Comparison of ENCODE assay signal across 8 mouse cellular contexts in the genomic region with DNA sequence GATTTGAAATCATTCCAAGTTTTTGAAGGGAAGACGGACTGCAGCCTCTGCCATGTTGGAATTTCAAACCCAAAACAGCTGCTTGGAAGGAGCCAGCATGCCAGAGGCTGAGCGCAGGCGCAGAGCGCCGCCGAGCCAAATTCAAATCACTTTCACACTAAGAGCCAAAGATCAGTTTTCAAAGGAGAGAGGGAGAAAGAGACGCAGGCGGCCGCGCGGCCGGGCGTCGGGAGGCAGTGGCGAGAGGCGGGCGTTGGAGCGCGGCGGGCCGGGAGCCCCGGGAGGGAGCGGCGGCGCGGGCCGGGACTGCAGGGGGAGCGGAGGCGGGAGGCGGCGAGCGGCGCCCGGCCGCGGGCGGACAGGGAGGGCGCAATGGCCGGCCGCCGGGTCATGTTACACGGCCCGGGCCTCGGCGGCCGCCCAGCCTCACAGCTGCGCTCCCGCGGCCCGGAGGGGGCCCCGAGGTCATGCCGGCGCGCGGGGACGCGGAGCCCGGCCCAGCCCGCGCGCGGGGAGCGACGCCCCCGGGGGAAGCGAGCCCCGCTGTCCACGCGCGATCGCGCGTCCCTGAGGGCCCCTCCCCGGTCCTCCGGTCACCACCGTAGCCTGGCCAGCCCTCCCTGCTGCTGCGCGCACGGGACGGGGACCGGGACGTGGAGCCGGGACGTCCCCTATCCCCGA. TPM values are rescaled to one million over a fixed set of nuclear protein-coding genes. Genes with fewer than 3 reads are reported as not detected.
A peak's percentile ranks its signal among the peaks of the same experiment; 100 is the strongest.
DNase-seq lines count a peak whose midpoint lies in the region; ATAC-seq lines count a peak whose summit lies in the region.

Fign (minus strand) TSS at position 102 of the 681 bp plus-strand sequence.

- peak; percentile 84 for DNase-seq in adrenal gland, adult 8-10 months
- peak; percentile 85 for DNase-seq in embryo, embryonic 10 days (ENCODE audit: low spot score)
- peak; percentile 79 for DNase-seq in gastrocnemius, postnatal 10 days
- DNase-seq in left cerebral cortex, adult 8-10 months (ENCODE audit: low spot score in 2 of 2): peak; percentile 61 to 66
- DNase-seq in lung, postnatal 36 days: peak; percentile 88
- peak; percentile 69 for DNase-seq in right cerebral cortex, postnatal 25 days
- DNase-seq in T-cell, adult 2 months (ENCODE audit: low spot score): no peak

- H3K9me3 ChIP-seq in hindbrain, embryonic 16.5 days (ENCODE audit: control insufficient read depth, low read length): no peaks in the 10 kb centered on the region

- peak within 1 kb of the TSS; percentile 91 for H3K27ac ChIP-seq in hindbrain, embryonic 16.5 days (ENCODE audit: low read depth, low read length)

- peak within 1 kb of the TSS; percentile 80 for H3K4me3 ChIP-seq in hindbrain, embryonic 16.5 days (ENCODE audit: low read length)

- no peaks in the 10 kb centered on the region for H3K36me3 ChIP-seq in hindbrain, embryonic 16.5 days (ENCODE audit: control insufficient read depth, insufficient read depth, low read length)

- peak within 1 kb of the TSS; percentile 70 for H3K4me2 ChIP-seq in hindbrain, embryonic 16.5 days (ENCODE audit: low read length)

- ATAC-seq in hindbrain, embryonic 16.5 days: peak; percentile 84

- no peaks in the 10 kb centered on the region for H3K27me3 ChIP-seq in hindbrain, embryonic 16.5 days (replicated peaks; ENCODE audit: control insufficient read depth, insufficient read depth, low read length)

- 0 out of 2 replicates have a peak, but pooled peaks cover 2% of the 10 kb centered on the region for H3K4me1 ChIP-seq in hindbrain, embryonic 16.5 days (ENCODE audit: control insufficient read depth, insufficient read depth, low read depth, low read length)

- peak within 1 kb of the TSS; percentile 84 for H3K9ac ChIP-seq in hindbrain, embryonic 16.5 days (ENCODE audit: low read depth, low read length)

- under 1% methylated on average over 59 of the region's 85 CpGs for WGBS in hindbrain, embryonic 16.5 days

RNA-seq across cellular contexts. Expression of gene Fign, which starts in this region (rescaled TPM):
- total RNA-seq in adrenal gland, adult 8-10 months (2022): 1 to 10 TPM; 4.5 to 6.5 (median 5.9) TPM
- total RNA-seq in gastrocnemius, postnatal 10 days (2021): 1 to 10 TPM; 3.7 to 4.6 TPM
- 8.4 and 11.8 TPM in 2 replicates for polyA plus RNA-seq in hindbrain, embryonic 16.5 days (2015; fragmentation: Nextera tagmentation; extraction: Ambion mirVana)
- 1 to 10 TPM; 4.6 to 5.9 (median 5.3) TPM for total RNA-seq in left cerebral cortex, adult 8-10 months (2022)
